Mouse (Mus musculus) neural tube, embryonic 15.5 days (tissue): ENCODE measurements at regions not wholly inside any gene's neighbourhood (a gene's known extent, or its start where the extent isn't known, plus 50 kb on each side); places are given as distances from the start of the nearest gene placed in this dataset.
A peak's percentile ranks its signal among the peaks of the same experiment; 100 is the strongest.

Experiments used
- ATAC-seq: fragments of 200-750 bp; cut with Nextera tagmentation; 2 replicates; pipeline ENCODE4 v1.8.0; 2017; ENCODE audit warnings: mild to moderate bottlenecking, moderate TSS enrichment, moderate library complexity; ENCODE audit not compliant: low FRiP score
- H3K27ac ChIP-seq: fragments of 300-500 bp; sonication (generic); replicated peaks from 2 replicates; pipeline ENCODE4 v1.5.1; 2015; ENCODE audit warnings: mild to moderate bottlenecking, inconsistent platforms
- H3K27me3 ChIP-seq: fragments of 300-500 bp; sonication (generic); replicated peaks from 2 replicates; pipeline ENCODE4 v1.6.1; 2015; ENCODE audit warnings: inconsistent platforms
- H3K36me3 ChIP-seq: fragments of 300-500 bp; sonication (generic); 2 replicates; pipeline ENCODE4 v1.6.1; 2015; ENCODE audit warnings: inconsistent platforms
- H3K4me1 ChIP-seq: fragments of 300-500 bp; sonication (generic); 2 replicates; pipeline ENCODE4 v1.6.1; 2015; ENCODE audit warnings: inconsistent platforms
- H3K4me2 ChIP-seq: fragments of 300-500 bp; sonication (generic); 2 replicates; pipeline ENCODE4 v1.6.1; 2015; ENCODE audit warnings: inconsistent platforms, mild to moderate bottlenecking, moderate library complexity
- H3K4me3 ChIP-seq: fragments of 300-500 bp; sonication (generic); replicated peaks from 2 replicates; pipeline ENCODE4 v1.5.1; 2015; ENCODE audit warnings: mild to moderate bottlenecking, inconsistent platforms
- H3K9ac ChIP-seq: fragments of 300-500 bp; sonication (generic); replicated peaks from 2 replicates; pipeline ENCODE4 v1.6.1; 2015; ENCODE audit warnings: mild to moderate bottlenecking, inconsistent platforms
- H3K9me3 ChIP-seq: fragments of 300-500 bp; sonication (generic); replicated peaks from 2 replicates; pipeline ENCODE4 v1.6.1; 2016; ENCODE audit warnings: inconsistent platforms
- WGBS: fragments of 180-500 bp; shearing (Covaris S2); methylation state at CpG from one replicate; pipeline ENCODE4 v1.1.7; 2015; ENCODE audit warnings: mixed read lengths; 5-methylcytosine and 5-hydroxymethylcytosine counted together

DNA sequence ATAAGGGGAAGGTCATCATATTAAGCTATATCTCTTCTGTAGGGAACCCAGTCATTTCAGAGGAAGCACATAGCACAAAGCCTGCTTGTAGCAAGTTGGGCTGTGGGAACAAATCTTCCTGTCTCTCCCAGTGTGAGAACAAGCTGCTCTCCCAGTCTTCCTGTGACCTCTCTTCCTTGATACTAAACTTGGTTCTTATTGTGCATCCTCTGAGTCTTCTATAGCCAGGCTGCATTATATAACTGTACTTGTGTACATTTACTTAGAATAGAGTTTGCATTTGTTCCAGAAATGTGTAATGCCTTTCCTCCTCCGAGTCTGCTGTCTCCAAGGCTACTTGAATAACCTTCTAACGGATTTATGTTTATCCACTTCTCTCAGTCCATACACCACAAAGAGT lies 1021.7 kb downstream of the Brinp1 start:
- WGBS: 66% methylated on average over 2 of the region's 2 CpGs
- Histone ChIP-seq H3K4me2 (no peak overlapping the region), H3K27ac (no peak overlapping the region), H3K36me3 (no peaks in the 10 kb centered on the region), H3K9ac (no peak overlapping the region), H3K27me3 (no peaks in the 10 kb centered on the region), H3K4me1 (no peaks in the 10 kb centered on the region), H3K9me3 (no peaks in the 10 kb centered on the region), H3K4me3 (no peak overlapping the region)
- no peak for ATAC-seq

DNA sequence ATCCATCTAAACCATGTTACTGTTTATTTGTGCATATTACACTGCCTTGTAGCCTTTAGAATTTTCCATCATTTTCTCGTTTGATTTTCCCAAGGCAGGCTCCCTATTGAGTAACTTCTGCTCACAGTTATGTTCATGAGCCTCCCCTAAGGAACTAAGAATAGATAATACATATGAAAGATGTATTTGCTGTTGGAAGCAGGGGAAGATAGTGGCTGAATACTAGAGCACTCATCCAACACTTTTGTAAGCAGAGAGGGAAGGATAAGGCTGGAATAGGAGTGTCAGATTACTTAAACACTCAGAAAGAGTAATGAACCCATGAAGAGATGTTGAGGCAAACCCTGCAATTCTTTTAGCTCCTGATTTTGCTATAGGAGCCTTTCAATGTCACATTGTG lies 1055.1 kb downstream of the Brinp1 start:
- ATAC-seq: no peak
- H3K9me3 ChIP-seq: no peaks in the 10 kb centered on the region
- H3K4me1 ChIP-seq: no peaks in the 10 kb centered on the region
- H3K9ac ChIP-seq: no peak overlapping the region
- H3K27ac ChIP-seq: no peak overlapping the region
- WGBS: 76% methylated on average over 1 of the region's 1 CpGs
- H3K27me3 ChIP-seq: no peaks in the 10 kb centered on the region
- H3K4me3 ChIP-seq: no peak overlapping the region
- no peak overlapping the region for H3K4me2 ChIP-seq
- H3K36me3 ChIP-seq: no peaks in the 10 kb centered on the region

DNA sequence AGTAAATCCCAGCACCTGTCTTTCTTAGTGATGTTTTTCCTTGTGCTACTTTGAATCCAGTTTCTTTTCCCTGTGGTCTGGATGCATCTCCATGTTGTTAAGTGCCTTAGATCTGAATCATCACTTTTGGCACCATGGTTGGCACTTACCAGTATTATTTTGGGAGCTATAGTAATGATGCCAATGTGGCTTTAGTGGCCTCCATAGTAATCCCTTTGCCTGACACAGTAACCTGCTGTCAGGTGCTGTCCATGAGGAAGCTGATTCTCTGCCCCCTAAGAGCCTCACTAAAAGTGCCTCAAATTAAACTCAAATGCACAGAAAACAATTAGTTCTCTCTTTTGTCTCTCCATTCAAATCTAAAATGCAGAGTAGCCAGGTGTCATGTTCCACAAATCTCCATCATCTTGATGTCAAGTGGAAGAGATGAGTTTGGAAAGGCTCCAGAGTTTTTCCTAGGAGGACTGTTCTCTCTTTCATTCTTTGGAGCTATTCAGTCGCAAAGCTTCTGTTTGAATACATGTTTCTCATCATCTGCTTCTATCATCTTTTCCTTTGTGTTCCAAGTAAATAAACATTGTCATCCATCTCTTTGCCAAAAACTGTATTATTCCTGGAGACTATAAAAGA lies 1062.1 kb downstream of the Brinp1 start:
- no peaks in the 10 kb centered on the region for H3K27me3 ChIP-seq
- no peaks in the 10 kb centered on the region for H3K36me3 ChIP-seq
- H3K27ac ChIP-seq: no peak overlapping the region
- ATAC-seq: no peak
- no peaks in the 10 kb centered on the region for H3K9me3 ChIP-seq
- no peak overlapping the region for H3K4me3 ChIP-seq
- no peak overlapping the region for H3K4me2 ChIP-seq
- no peak overlapping the region for H3K9ac ChIP-seq
- H3K4me1 ChIP-seq: no peaks in the 10 kb centered on the region
- WGBS: 74% methylated on average over 1 of the region's 1 CpGs

DNA sequence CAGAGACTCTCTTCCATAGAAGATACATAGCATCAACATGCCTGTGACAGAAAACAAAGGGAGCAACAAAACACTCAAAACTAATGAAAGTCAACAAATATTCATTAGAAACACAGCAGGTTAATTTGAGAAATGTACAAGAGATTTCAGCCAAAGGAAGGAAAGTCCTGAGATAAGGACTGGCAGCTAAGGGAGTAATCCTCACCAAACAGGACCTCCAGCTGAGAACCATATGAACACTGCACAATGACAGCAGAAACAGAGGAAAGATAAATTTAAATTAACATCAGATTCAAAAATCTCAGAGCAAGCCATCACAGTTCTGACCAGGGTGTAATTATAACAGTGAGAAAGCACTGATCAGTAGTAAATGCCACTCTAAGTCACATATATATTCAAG lies 1060.6 kb downstream of the Tlr4 start:
- no peak overlapping the region for H3K4me2 ChIP-seq
- no peaks in the 10 kb centered on the region for H3K36me3 ChIP-seq
- H3K27ac ChIP-seq: no peak overlapping the region
- no peak overlapping the region for H3K9ac ChIP-seq
- no peaks in the 10 kb centered on the region for H3K4me1 ChIP-seq
- H3K27me3 ChIP-seq: no peaks in the 10 kb centered on the region
- H3K4me3 ChIP-seq: no peak overlapping the region
- no peaks in the 10 kb centered on the region for H3K9me3 ChIP-seq
- ATAC-seq: no peak

DNA sequence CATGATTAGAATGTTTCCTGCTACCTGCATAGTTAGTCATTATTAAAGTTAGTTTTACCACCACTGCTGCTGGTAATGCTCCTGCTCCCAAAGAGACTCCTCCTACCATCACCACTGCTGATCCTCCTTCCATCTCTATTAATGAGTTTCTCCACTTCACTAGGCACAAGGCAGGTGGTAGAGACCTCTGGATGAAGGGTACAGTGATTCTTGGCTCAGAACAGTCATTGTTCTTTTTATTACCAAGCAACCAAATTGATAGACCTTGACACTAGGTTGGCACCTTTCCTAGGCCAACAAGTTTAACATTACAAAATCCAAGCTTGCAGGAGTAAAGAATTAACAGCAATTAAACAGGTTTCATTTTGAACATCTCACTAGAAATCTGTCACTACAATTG lies 1057.8 kb downstream of the Tlr4 start:
- no peak for ATAC-seq
- Histone ChIP-seq H3K27ac (no peak overlapping the region), H3K9me3 (no peaks in the 10 kb centered on the region), H3K4me1 (no peaks in the 10 kb centered on the region), H3K9ac (no peak overlapping the region), H3K4me3 (no peak overlapping the region), H3K4me2 (no peak overlapping the region), H3K27me3 (no peaks in the 10 kb centered on the region), H3K36me3 (no peaks in the 10 kb centered on the region)

DNA sequence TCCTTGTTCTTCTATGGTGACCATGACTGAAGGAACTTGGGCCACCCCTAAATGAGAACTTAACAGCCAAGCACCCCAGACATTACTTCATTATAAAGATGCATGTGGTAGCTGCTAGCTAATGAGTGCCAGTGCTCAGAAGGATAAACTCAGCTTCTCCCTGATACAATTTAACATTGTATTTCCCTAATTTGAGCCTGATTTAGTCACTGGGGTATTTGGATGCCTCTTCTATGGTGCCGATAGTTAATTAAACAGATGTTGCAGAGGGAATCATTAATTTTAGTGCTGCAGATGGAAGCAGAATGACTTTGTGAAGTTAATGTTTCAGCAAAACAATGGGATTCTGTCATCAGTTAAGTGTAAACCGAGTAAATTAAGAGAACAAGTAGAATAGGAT lies 1034.8 kb downstream of the Tlr4 start:
- Histone ChIP-seq H3K9ac (no peak overlapping the region), H3K4me2 (no peak overlapping the region), H3K9me3 (no peaks in the 10 kb centered on the region), H3K4me1 (no peaks in the 10 kb centered on the region), H3K36me3 (no peaks in the 10 kb centered on the region), H3K27me3 (no peaks in the 10 kb centered on the region), H3K27ac (no peak overlapping the region), H3K4me3 (no peak overlapping the region)
- 38% methylated on average over 2 of the region's 2 CpGs for WGBS
- ATAC-seq: peak; percentile 69; the same call in 1 of the 2 replicates

DNA sequence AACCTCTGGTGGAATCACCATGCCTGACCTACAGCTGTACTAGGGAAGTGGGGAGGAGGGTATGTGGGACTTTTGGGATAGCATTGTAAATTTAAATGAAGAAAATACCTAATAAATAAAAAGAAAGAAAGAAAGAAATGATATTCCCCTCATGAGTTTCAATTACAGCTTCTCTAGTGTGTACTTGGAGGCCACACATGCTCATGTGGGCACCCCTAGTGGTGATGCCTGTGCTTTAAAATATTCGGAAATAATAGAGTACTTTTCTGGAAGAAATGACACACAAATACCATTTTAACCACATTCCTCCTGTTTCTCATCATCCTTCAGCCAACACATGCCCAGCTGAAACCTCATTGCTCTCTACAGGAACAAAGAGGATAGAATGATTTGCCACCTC lies 1034.4 kb downstream of the Tlr4 start:
- WGBS: 81% methylated on average over 1 of the region's 1 CpGs
- no peak overlapping the region for H3K27ac ChIP-seq
- no peak overlapping the region for H3K4me2 ChIP-seq
- no peaks in the 10 kb centered on the region for H3K9me3 ChIP-seq
- no peaks in the 10 kb centered on the region for H3K27me3 ChIP-seq
- H3K9ac ChIP-seq: no peak overlapping the region
- no peak for ATAC-seq
- no peaks in the 10 kb centered on the region for H3K36me3 ChIP-seq
- no peaks in the 10 kb centered on the region for H3K4me1 ChIP-seq
- no peak overlapping the region for H3K4me3 ChIP-seq

DNA sequence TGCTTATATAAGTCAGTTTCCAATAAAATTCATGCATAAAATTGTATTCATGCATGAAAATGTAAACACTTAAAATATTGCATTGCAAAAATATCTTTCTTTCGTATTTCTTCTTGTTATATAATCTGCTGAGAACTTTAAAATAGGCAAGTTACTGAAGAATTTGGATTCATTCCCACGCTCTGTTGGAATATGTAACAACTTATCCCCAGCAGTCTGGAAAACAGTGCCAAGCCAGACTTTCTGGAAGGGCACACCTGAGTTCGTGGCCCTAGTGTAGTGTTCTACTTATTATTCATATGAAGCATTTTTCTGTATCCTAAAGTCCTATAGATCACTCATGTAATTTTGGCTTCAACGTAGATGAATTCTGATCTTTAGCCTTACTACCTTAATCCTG lies 1025.6 kb downstream of the Tlr4 start:
- Histone ChIP-seq H3K4me2 (no peak overlapping the region), H3K9ac (no peak overlapping the region), H3K4me1 (no peaks in the 10 kb centered on the region), H3K36me3 (no peaks in the 10 kb centered on the region), H3K9me3 (no peaks in the 10 kb centered on the region), H3K4me3 (no peak overlapping the region), H3K27me3 (no peaks in the 10 kb centered on the region), H3K27ac (no peak overlapping the region)
- WGBS: 85% methylated on average over 4 of the region's 4 CpGs
- ATAC-seq: no peak

DNA sequence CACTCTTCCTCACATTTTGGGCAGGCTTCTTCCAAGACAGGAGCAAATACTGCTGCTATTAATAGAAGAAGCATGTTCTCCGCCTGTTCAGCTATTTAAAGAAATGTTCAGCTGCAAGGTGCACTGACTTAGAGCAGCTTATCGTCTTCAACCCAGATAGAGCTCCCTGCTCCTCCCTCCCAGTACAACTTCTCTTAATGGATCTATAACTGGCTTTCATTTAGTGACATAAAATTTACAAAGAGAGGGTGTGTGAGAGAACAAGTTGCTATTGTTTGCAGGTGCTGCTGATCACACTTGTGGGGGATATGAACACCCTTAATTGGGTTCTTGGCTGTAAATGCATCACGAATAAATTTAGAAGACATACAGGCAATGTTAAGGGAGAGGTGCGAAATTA lies 1006.0 kb downstream of the Tlr4 start:
- no peaks in the 10 kb centered on the region for H3K9me3 ChIP-seq
- H3K9ac ChIP-seq: no peak overlapping the region
- 75% methylated on average over 4 of the region's 4 CpGs for WGBS
- H3K4me2 ChIP-seq: no peak overlapping the region
- no peak overlapping the region for H3K4me3 ChIP-seq
- H3K27ac ChIP-seq: no peak overlapping the region
- no peaks in the 10 kb centered on the region for H3K27me3 ChIP-seq
- no peaks in the 10 kb centered on the region for H3K4me1 ChIP-seq
- no peak for ATAC-seq
- H3K36me3 ChIP-seq: no peaks in the 10 kb centered on the region

DNA sequence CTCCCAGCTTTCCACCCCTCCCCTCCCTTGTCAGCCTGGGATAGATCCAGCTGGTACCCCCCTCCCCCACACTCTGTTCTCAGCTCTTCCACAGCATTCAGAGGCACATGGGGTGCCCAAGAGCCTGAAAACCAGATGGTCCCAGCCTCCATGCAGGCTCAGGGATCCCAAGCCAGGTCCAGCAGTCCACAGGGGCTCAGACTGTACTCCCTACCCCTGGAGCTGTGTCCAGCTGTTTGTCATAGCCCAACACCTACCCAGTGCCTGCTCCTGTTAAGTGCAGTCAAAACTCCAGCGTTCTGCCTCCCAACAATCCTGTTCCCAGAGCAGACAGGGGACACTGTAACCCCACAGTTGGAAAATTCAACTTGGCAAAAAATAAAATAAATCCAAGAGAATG lies 998.1 kb downstream of the Tlr4 start:
- no peaks in the 10 kb centered on the region for H3K27me3 ChIP-seq
- H3K9ac ChIP-seq: no peak overlapping the region
- no peaks in the 10 kb centered on the region for H3K4me1 ChIP-seq
- no peak overlapping the region for H3K4me3 ChIP-seq
- ATAC-seq: no peak
- no peaks in the 10 kb centered on the region for H3K36me3 ChIP-seq
- H3K9me3 ChIP-seq: no peaks in the 10 kb centered on the region
- 56% methylated on average over 1 of the region's 1 CpGs for WGBS
- no peak overlapping the region for H3K27ac ChIP-seq
- no peak overlapping the region for H3K4me2 ChIP-seq

DNA sequence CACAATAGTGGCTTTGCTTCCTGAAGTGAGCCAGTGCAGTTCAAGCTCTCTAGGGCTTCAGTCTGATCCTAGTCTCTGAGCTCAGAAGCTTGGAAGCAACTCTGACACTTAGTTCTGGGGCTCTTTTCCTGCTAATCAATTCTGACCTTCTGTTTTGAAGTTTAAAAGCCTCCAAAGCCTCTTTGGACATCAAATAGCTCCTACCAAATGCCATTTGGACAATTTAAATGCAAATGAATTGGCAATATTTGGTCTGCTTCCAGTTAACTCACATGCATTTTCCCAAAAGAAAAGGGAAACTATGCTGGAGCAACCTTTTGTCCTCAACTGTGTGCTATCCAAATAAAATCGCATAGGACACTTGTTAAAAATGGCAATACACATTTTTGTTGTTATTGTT lies 968.7 kb downstream of the Tlr4 start:
- no peak overlapping the region for H3K9ac ChIP-seq
- H3K27me3 ChIP-seq: no peaks in the 10 kb centered on the region
- no peak for ATAC-seq
- no peak overlapping the region for H3K27ac ChIP-seq
- 29% methylated on average over 1 of the region's 1 CpGs for WGBS
- H3K36me3 ChIP-seq: no peaks in the 10 kb centered on the region
- no peak overlapping the region for H3K4me3 ChIP-seq
- H3K4me2 ChIP-seq: no peak overlapping the region
- H3K4me1 ChIP-seq: no peaks in the 10 kb centered on the region
- H3K9me3 ChIP-seq: no peaks in the 10 kb centered on the region
